Mouse (Mus musculus): ENCODE data around the gene Unc13c. TPM values are rescaled to one million over a fixed set of nuclear protein-coding genes. Genes with fewer than 3 reads are reported as not detected.

Gene Unc13c
- polyA plus RNA-seq, 1 experiment from 2014 or later: 0.09 TPM

GRCm38 (mm10) chr9:73697103-73697502, 271.7 kb downstream of the Unc13c start:
- Histone ChIP-seq H3K9me3 (ENCODE audit: control insufficient read depth, low read length) (no peaks in the 10 kb centered on the region), H3K4me2 (ENCODE audit: low read depth, low read length, severe bottlenecking) (no peak overlapping the region), H3K4me1 (replicated peaks; ENCODE audit: control insufficient read depth, insufficient read depth, low read length) (no peaks in the 10 kb centered on the region), H3K4me3 (ENCODE audit: low read depth, low read length) (no peak overlapping the region), H3K27ac (ENCODE audit: low read depth, low read length) (no peak overlapping the region), H3K36me3 (ENCODE audit: control insufficient read depth, insufficient read depth, low read length) (no peaks in the 10 kb centered on the region), H3K27me3 (ENCODE audit: control insufficient read depth, insufficient read depth, low read length) (no peaks in the 10 kb centered on the region), H3K9ac (ENCODE audit: low read length) (no peak overlapping the region)
- DNase-seq (ENCODE audit: low spot score): no peak
- ATAC-seq (replicated peaks; ENCODE audit: low FRiP score): no peak
- 53% methylated on average over 2 of the region's 2 CpGs for WGBS

- DNase-seq (ENCODE audit: low spot score) (no peak), ATAC-seq (replicated peaks; ENCODE audit: low FRiP score) (0 out of 2 replicates have a peak, but pooled peaks have one; percentile 24)
- Histone ChIP-seq H3K9me3 (ENCODE audit: control insufficient read depth, low read length) (no peaks in the 10 kb centered on the region), H3K27me3 (ENCODE audit: control insufficient read depth, insufficient read depth, low read length) (no peaks in the 10 kb centered on the region), H3K4me3 (ENCODE audit: low read depth, low read length) (no peak overlapping the region), H3K4me1 (replicated peaks; ENCODE audit: control insufficient read depth, insufficient read depth, low read length) (no peaks in the 10 kb centered on the region), H3K27ac (ENCODE audit: low read depth, low read length) (no peak overlapping the region), H3K36me3 (ENCODE audit: control insufficient read depth, insufficient read depth, low read length) (no peaks in the 10 kb centered on the region), H3K4me2 (ENCODE audit: low read depth, low read length, severe bottlenecking) (no peak overlapping the region), H3K9ac (ENCODE audit: low read length) (no peak overlapping the region)
- 87% methylated on average over 2 of the region's 2 CpGs for WGBS
Observed at GRCm38 (mm10) chr9:73681580-73681979, 287.2 kb downstream of the Unc13c start.

DNA sequence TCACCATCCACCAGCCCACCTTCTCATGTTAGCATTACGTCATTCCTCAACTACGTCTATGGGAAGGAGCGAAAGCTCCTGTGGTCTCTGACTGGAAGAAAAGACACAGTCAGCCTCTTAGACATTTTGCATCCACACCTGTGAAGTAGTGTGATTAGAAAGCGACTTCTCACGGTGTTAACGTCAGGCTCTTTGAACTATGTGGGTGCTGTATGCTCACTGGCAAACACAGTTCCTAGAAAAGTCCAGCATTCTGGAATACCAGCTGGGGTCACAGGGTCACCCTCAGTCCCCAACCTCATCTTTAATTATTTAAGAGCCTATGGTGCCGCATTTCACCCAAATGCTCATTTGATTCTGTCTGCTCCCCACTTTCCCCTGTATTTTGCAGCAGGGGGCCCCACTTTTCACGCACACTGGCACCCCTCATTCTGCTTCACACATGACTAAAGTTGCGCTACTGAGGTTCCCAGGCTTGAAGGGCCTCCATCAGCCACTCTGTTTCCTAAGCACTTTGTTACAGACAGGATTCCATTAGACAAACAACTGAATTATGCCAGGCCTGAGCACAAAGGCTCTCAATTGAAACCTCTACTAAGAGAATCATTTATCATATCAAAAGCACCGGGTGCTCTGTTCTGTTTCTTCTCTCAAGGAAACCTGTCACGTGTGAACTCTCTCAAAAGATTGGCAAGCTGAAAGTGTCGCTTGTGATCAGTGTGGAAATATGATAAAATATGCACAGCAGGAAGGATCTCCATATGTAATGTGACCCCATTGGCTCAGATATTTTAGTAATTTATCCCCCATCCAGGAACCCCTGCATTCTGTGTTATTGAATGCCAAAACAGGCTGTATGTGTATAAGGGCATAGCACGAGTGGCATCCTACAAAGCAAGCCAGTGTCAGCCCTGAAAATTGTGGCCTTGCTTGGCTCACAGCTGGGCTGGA, 287.9 kb downstream of the Unc13c start:
- ATAC-seq (replicated peaks; ENCODE audit: low FRiP score): peak; percentile 65
- no peaks in the 10 kb centered on the region for H3K9me3 ChIP-seq (ENCODE audit: control insufficient read depth, low read length)
- no peak for DNase-seq (ENCODE audit: low spot score)
- no peak overlapping the region for H3K4me3 ChIP-seq (ENCODE audit: low read depth, low read length)
- 73% methylated on average over 13 of the region's 13 CpGs for WGBS
- H3K4me1 ChIP-seq (replicated peaks; ENCODE audit: control insufficient read depth, insufficient read depth, low read length): no peaks in the 10 kb centered on the region
- no peak overlapping the region for H3K4me2 ChIP-seq (ENCODE audit: low read depth, low read length, severe bottlenecking)
- H3K27me3 ChIP-seq (ENCODE audit: control insufficient read depth, insufficient read depth, low read length): no peaks in the 10 kb centered on the region
- H3K36me3 ChIP-seq (ENCODE audit: control insufficient read depth, insufficient read depth, low read length): no peaks in the 10 kb centered on the region
- no peak overlapping the region for H3K9ac ChIP-seq (ENCODE audit: low read length)
- no peak overlapping the region for H3K27ac ChIP-seq (ENCODE audit: low read depth, low read length)

GRCm38 (mm10) chr9:73671656-73672212, 297.0 kb downstream of the Unc13c start:
- Histone ChIP-seq H3K36me3 (ENCODE audit: control insufficient read depth, insufficient read depth, low read length) (no peaks in the 10 kb centered on the region), H3K9ac (ENCODE audit: low read length) (no peak overlapping the region), H3K27me3 (ENCODE audit: control insufficient read depth, insufficient read depth, low read length) (no peaks in the 10 kb centered on the region), H3K4me2 (ENCODE audit: low read depth, low read length, severe bottlenecking) (no peak overlapping the region), H3K27ac (ENCODE audit: low read depth, low read length) (no peak overlapping the region), H3K4me1 (replicated peaks; ENCODE audit: control insufficient read depth, insufficient read depth, low read length) (no peaks in the 10 kb centered on the region), H3K9me3 (ENCODE audit: control insufficient read depth, low read length) (no peaks in the 10 kb centered on the region), H3K4me3 (ENCODE audit: low read depth, low read length) (no peak overlapping the region)
- DNase-seq (ENCODE audit: low spot score) (no peak), ATAC-seq (replicated peaks; ENCODE audit: low FRiP score) (no peak)
- WGBS: 68% methylated on average over 6 of the region's 6 CpGs

DNA sequence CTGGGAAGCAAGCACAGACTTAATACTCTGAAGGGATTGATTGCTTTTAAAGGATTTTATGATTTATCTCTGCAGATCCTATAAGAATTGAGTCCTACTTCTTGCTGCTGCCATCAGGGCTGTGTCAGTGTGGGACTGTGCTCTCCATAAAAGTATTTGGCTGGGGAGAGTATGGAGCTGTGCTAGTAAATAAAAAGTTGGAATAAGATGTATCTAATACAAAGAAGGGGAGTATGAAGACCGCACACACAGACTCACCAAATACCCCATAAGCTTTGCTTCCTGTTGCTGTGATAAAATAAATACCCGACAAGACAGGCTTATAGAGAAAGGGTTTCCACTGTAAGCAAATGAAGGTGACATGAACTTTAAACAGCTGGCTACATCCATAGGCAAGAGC, 298.7 kb downstream of the Unc13c start:
- H3K27me3 ChIP-seq (ENCODE audit: control insufficient read depth, insufficient read depth, low read length): no peaks in the 10 kb centered on the region
- no peak for DNase-seq (ENCODE audit: low spot score)

DNA sequence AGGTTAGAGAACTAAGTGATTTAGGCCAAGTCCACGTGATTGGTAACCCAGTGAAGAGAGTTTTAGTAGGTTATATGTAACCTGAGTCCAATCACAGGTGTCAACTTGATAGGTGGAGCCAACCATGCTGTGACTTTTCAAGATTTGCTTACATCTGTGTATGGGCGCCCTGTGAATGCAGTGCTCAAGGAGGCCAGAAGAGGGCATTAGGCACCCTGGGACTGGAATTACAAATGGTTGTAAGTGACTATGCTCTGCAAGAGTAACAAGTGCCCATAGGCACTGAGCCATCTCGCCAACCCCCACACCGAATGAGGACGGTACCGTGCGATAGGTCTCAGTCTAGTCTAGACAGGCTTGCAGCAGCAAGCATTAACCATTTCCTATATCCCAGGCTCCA, 305.9 kb downstream of the Unc13c start:
- Histone ChIP-seq H3K9ac (ENCODE audit: low read length) (no peak overlapping the region), H3K27ac (ENCODE audit: low read depth, low read length) (no peak overlapping the region), H3K4me1 (replicated peaks; ENCODE audit: control insufficient read depth, insufficient read depth, low read length) (0 out of 2 replicates have a peak, but pooled peaks cover 3% of the 10 kb centered on the region), H3K27me3 (ENCODE audit: control insufficient read depth, insufficient read depth, low read length) (no peaks in the 10 kb centered on the region), H3K36me3 (ENCODE audit: control insufficient read depth, insufficient read depth, low read length) (no peaks in the 10 kb centered on the region), H3K9me3 (ENCODE audit: control insufficient read depth, low read length) (no peaks in the 10 kb centered on the region), H3K4me3 (ENCODE audit: low read depth, low read length) (no peak overlapping the region), H3K4me2 (ENCODE audit: low read depth, low read length, severe bottlenecking) (no peak overlapping the region)
- DNase-seq (ENCODE audit: low spot score) (no peak), ATAC-seq (replicated peaks; ENCODE audit: low FRiP score) (no peak)
- WGBS: 86% methylated on average over 7 of the region's 7 CpGs

More for the DNA sequence above, 298.7 kb downstream of the Unc13c start:
- H3K36me3 ChIP-seq (ENCODE audit: control insufficient read depth, insufficient read depth, low read length): no peaks in the 10 kb centered on the region
- H3K9ac ChIP-seq (ENCODE audit: low read length): no peak overlapping the region
- no peak overlapping the region for H3K4me2 ChIP-seq (ENCODE audit: low read depth, low read length, severe bottlenecking)
- H3K4me1 ChIP-seq (replicated peaks; ENCODE audit: control insufficient read depth, insufficient read depth, low read length): no peaks in the 10 kb centered on the region
- H3K27ac ChIP-seq (ENCODE audit: low read depth, low read length): no peak overlapping the region
- 89% methylated on average over 2 of the region's 2 CpGs for WGBS
- ATAC-seq (replicated peaks; ENCODE audit: low FRiP score): no peak
- H3K9me3 ChIP-seq (ENCODE audit: control insufficient read depth, low read length): no peaks in the 10 kb centered on the region
- H3K4me3 ChIP-seq (ENCODE audit: low read depth, low read length): no peak overlapping the region

- ATAC-seq (replicated peaks; ENCODE audit: low FRiP score): no peak
- H3K9ac ChIP-seq (ENCODE audit: low read length): no peak overlapping the region
- 100% methylated on average over 1 of the region's 1 CpGs for WGBS
- H3K4me3 ChIP-seq (ENCODE audit: low read depth, low read length): no peak overlapping the region
- H3K4me1 ChIP-seq (replicated peaks; ENCODE audit: control insufficient read depth, insufficient read depth, low read length): no peaks in the 10 kb centered on the region
- no peaks in the 10 kb centered on the region for H3K9me3 ChIP-seq (ENCODE audit: control insufficient read depth, low read length)
- no peak overlapping the region for H3K4me2 ChIP-seq (ENCODE audit: low read depth, low read length, severe bottlenecking)
- H3K27me3 ChIP-seq (ENCODE audit: control insufficient read depth, insufficient read depth, low read length): no peaks in the 10 kb centered on the region
- H3K27ac ChIP-seq (ENCODE audit: low read depth, low read length): no peak overlapping the region
- H3K36me3 ChIP-seq (ENCODE audit: control insufficient read depth, insufficient read depth, low read length): no peaks in the 10 kb centered on the region
- DNase-seq (ENCODE audit: low spot score): no peak
Observed at GRCm38 (mm10) chr9:73649088-73649487, 319.7 kb downstream of the Unc13c start.

- H3K4me2 ChIP-seq (ENCODE audit: low read depth, low read length, severe bottlenecking): no peak overlapping the region
- no peaks in the 10 kb centered on the region for H3K4me1 ChIP-seq (replicated peaks; ENCODE audit: control insufficient read depth, insufficient read depth, low read length)
- DNase-seq (ENCODE audit: low spot score): no peak
- no peak overlapping the region for H3K4me3 ChIP-seq (ENCODE audit: low read depth, low read length)
- ATAC-seq (replicated peaks; ENCODE audit: low FRiP score): no peak
- no peaks in the 10 kb centered on the region for H3K36me3 ChIP-seq (ENCODE audit: control insufficient read depth, insufficient read depth, low read length)
- no peaks in the 10 kb centered on the region for H3K9me3 ChIP-seq (ENCODE audit: control insufficient read depth, low read length)
- H3K27ac ChIP-seq (ENCODE audit: low read depth, low read length): no peak overlapping the region
- H3K9ac ChIP-seq (ENCODE audit: low read length): no peak overlapping the region
- no peaks in the 10 kb centered on the region for H3K27me3 ChIP-seq (ENCODE audit: control insufficient read depth, insufficient read depth, low read length)
- 97% methylated on average over 1 of the region's 1 CpGs for WGBS
Observed at GRCm38 (mm10) chr9:73638119-73638518, 330.6 kb downstream of the Unc13c start.
